Mouse (Mus musculus) stomach, postnatal 0 days (tissue): ENCODE results near the gene Hist1h2ag.

ENCODE experiments used
- CTCF ChIP-seq: IDR thresholded peaks from 2 replicates; pipeline ENCODE4 v1.5.1; 2016; ENCODE audit warnings: antibody characterized with exemption, low read depth, mild to moderate bottlenecking, moderate library complexity
- EP300 ChIP-seq: optimal IDR thresholded peaks from 2 replicates; pipeline ENCODE3; 2016; ENCODE audit warnings: antibody characterized with exemption

- TF ChIP-seq CTCF (no peak), EP300 (no peak)
These were observed 34.0 kb downstream of the Hist1h2ag start for GRCm38 (mm10) chr13:22008707-22009106.
